Mouse (Mus musculus): Measurements from ENCODE around the gene Ppp6r3. TPM values are rescaled to one million over a fixed set of nuclear protein-coding genes. Genes with fewer than 3 reads are reported as not detected.
A peak's percentile ranks its signal among the peaks of the same experiment; 100 is the strongest.

Gene Ppp6r3
- polyA plus RNA-seq, 1 experiment from 2014 or later: 78.5 TPM

DNA sequence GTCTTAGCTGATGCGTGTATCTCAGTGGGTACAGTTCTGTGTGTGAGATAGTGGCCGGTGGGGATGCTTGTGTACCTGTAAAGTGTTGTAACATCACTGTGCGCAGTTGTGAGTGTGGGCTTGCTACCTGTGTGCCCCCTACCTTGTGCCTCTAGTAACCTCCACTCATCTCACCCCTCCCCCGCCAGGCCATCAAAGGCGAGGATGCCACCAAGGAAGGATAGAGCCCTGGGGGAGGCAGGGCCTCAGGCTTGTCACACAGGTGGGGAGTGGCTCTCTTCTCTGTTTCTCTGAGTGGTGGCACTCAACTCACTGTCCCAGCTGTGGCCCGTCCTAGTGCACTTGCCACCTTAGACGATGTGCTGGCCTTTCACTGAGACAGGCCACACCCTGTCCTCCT lies 144.5 kb downstream of the Ppp6r3 start:
- H3K4me3 ChIP-seq (ENCODE audit: low read depth, low read length): no peak overlapping the region
- no peak overlapping the region for H3K4me2 ChIP-seq (ENCODE audit: low read depth, severe bottlenecking)
- 59% methylated on average over 7 of the region's 7 CpGs for WGBS
- H3K36me3 ChIP-seq (ENCODE audit: control insufficient read depth, insufficient read depth, low read length): no peaks in the 10 kb centered on the region
- no peak overlapping the region for H3K9ac ChIP-seq (ENCODE audit: low read length)
- no peaks in the 10 kb centered on the region for H3K27me3 ChIP-seq (ENCODE audit: control insufficient read depth, insufficient read depth, low read length)
- H3K27ac ChIP-seq (replicated peaks; ENCODE audit: low read depth, low read length): no peak overlapping the region
- no peaks in the 10 kb centered on the region for H3K4me1 ChIP-seq (ENCODE audit: control insufficient read depth, insufficient read depth, low read length)
- no peaks in the 10 kb centered on the region; the same call in 1 of the 2 replicates for H3K9me3 ChIP-seq (ENCODE audit: control insufficient read depth, low read length)
- ATAC-seq (ENCODE audit: insufficient number of reproducible peaks, low FRiP score, low TSS enrichment, low read depth): no peak
- no peak for DNase-seq (ENCODE audit: low spot score)

DNA sequence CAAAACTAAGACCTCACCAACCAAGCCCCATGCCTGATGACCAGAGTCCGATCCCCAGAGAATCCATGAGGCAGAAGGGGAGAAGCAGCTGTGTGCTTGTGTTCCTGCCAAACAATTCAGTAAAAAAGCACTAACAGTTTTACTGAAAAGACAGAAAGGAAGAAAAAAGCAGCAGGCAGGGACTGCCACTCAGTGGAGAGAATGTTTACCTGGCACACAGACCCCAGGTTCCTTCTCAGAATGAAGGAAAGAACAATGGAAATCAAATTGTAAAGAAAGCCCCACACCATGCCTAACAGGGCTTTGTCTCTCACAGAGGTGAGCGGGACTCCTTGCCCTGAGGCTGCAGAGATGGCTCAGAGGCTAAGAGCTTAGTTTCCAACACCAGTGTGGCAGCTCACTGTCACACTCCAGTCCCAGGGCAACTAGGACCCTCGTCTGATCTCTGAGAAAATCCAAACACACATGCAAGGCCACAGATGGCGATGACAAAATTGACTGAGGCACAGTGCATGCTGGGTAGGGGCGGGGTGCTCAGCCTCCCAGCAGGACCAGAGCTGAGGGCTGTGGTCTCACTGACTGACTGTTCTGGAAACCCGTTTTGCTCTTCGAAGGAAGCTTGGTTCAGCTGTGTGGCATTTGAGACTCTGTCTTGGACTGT lies 146.3 kb downstream of the Ppp6r3 start:
- Histone ChIP-seq H3K36me3 (ENCODE audit: control insufficient read depth, insufficient read depth, low read length) (no peaks in the 10 kb centered on the region), H3K4me3 (ENCODE audit: low read depth, low read length) (no peak overlapping the region), H3K27ac (replicated peaks; ENCODE audit: low read depth, low read length) (no peak overlapping the region), H3K9me3 (ENCODE audit: control insufficient read depth, low read length) (no peaks in the 10 kb centered on the region; the same call in 1 of the 2 replicates), H3K4me2 (ENCODE audit: low read depth, severe bottlenecking) (no peak overlapping the region), H3K9ac (ENCODE audit: low read length) (no peak overlapping the region), H3K4me1 (ENCODE audit: control insufficient read depth, insufficient read depth, low read length) (no peaks in the 10 kb centered on the region), H3K27me3 (ENCODE audit: control insufficient read depth, insufficient read depth, low read length) (no peaks in the 10 kb centered on the region)
- 71% methylated on average over 7 of the region's 7 CpGs for WGBS
- DNase-seq (ENCODE audit: low spot score) (no peak), ATAC-seq (ENCODE audit: insufficient number of reproducible peaks, low FRiP score, low TSS enrichment, low read depth) (no peak)

DNA sequence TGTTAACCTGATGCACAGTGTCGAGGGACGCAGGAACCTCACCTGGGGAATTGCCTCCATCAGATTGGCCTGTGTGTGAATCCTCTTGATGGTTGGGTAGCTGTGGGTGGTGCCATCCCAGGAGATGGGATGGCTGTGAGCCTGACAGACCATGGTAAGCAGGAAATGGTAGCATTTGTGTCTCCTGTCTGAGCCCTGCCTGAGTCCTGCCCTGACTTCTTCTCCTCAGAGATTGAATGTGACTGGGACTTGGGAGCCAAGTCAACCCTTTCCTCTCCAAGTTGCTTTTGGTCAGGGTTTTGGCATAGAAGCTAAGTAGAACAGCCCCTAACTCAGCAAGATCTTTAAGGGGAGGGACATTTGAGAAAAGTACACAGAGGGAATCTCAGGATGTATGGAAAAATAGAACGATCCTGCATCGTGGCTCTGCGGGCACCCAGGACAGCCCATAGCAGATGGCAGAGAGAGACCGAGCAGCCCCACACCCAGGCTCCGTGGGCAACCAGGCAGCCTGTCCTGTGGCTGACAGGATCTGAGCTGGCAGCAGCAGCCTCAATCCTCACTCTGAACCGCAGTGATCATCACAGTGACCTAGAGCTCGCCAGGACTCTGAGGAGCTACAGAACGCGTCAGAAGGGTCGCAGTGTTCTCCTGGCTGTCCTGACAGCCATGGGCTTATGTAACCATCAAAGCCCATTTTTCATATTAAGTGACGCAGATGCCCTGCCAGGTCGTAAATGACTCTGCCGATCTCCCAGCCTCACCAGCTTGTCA lies 147.3 kb downstream of the Ppp6r3 start:
- no peak for ATAC-seq (ENCODE audit: insufficient number of reproducible peaks, low FRiP score, low TSS enrichment, low read depth)
- H3K27me3 ChIP-seq (ENCODE audit: control insufficient read depth, insufficient read depth, low read length): no peaks in the 10 kb centered on the region
- H3K27ac ChIP-seq (replicated peaks; ENCODE audit: low read depth, low read length): no peak overlapping the region
- no peaks in the 10 kb centered on the region for H3K4me1 ChIP-seq (ENCODE audit: control insufficient read depth, insufficient read depth, low read length)
- H3K4me2 ChIP-seq (ENCODE audit: low read depth, severe bottlenecking): no peak overlapping the region
- no peak overlapping the region for H3K9ac ChIP-seq (ENCODE audit: low read length)
- H3K36me3 ChIP-seq (ENCODE audit: control insufficient read depth, insufficient read depth, low read length): no peaks in the 10 kb centered on the region
- WGBS: 70% methylated on average over 15 of the region's 15 CpGs
- no peak overlapping the region for H3K4me3 ChIP-seq (ENCODE audit: low read depth, low read length)
- no peaks in the 10 kb centered on the region; the same call in 1 of the 2 replicates for H3K9me3 ChIP-seq (ENCODE audit: control insufficient read depth, low read length)
- DNase-seq (ENCODE audit: low spot score): no peak

DNA sequence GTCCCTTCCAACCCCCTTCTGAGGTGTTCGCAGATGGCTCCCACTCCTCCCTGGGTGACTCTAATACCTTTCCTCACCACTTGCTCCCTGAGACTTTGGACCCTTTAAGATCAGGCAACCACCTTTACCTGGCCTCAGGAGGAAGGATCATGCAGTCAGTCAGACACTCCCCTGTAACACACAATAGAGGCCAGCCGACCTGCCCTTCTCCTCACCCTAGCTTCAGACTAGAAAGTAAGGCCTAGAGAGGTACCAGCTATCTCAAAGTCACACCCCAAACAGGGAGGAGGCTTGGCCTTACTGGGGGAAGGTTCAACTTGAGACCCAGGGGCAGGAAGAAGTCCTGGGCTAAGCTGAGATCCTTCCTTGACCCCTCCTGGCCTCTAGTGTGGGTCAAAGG lies 151.3 kb downstream of the Ppp6r3 start:
- H3K9ac ChIP-seq (ENCODE audit: low read length): no peak overlapping the region
- H3K9me3 ChIP-seq (ENCODE audit: control insufficient read depth, low read length): no peaks in the 10 kb centered on the region
- no peak for ATAC-seq (ENCODE audit: insufficient number of reproducible peaks, low FRiP score, low TSS enrichment, low read depth)
- no peaks in the 10 kb centered on the region for H3K27me3 ChIP-seq (ENCODE audit: control insufficient read depth, insufficient read depth, low read length)
- no peak for DNase-seq (ENCODE audit: low spot score)
- H3K4me1 ChIP-seq (ENCODE audit: control insufficient read depth, insufficient read depth, low read length): no peaks in the 10 kb centered on the region
- WGBS: 36% methylated on average over 2 of the region's 2 CpGs
- no peak overlapping the region for H3K4me3 ChIP-seq (ENCODE audit: low read depth, low read length)
- H3K27ac ChIP-seq (replicated peaks; ENCODE audit: low read depth, low read length): no peak overlapping the region
- H3K4me2 ChIP-seq (ENCODE audit: low read depth, severe bottlenecking): no peak overlapping the region
- no peaks in the 10 kb centered on the region for H3K36me3 ChIP-seq (ENCODE audit: control insufficient read depth, insufficient read depth, low read length)

DNA sequence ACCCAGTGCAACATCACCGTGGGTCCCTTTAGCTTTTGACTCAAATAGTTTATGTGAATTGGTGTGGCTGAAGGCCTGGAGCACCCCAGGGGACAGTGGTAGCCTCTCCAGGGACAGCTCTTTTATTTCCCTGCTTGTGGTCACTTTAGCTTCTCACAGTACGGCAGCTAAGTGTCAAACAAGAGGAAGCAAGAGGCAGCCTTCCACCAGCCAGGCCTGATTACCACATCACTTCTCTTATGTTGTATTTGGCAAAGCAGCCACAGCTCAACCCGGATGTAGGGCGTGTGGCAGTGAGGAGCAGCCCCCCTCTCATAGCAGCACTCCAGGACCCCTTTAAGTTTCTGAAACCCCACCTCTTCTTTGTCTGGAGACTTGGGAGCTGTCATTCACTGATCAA lies 152.6 kb downstream of the Ppp6r3 start:
- H3K4me1 ChIP-seq (ENCODE audit: control insufficient read depth, insufficient read depth, low read length): no peaks in the 10 kb centered on the region
- no peaks in the 10 kb centered on the region for H3K27me3 ChIP-seq (ENCODE audit: control insufficient read depth, insufficient read depth, low read length)
- ATAC-seq (ENCODE audit: insufficient number of reproducible peaks, low FRiP score, low TSS enrichment, low read depth) (no peak), DNase-seq (ENCODE audit: low spot score) (no peak)
- no peaks in the 10 kb centered on the region for H3K9me3 ChIP-seq (ENCODE audit: control insufficient read depth, low read length)
- 56% methylated on average over 4 of the region's 4 CpGs for WGBS
- H3K4me3 ChIP-seq (ENCODE audit: low read depth, low read length): no peak overlapping the region
- H3K27ac ChIP-seq (replicated peaks; ENCODE audit: low read depth, low read length): no peak overlapping the region
- H3K4me2 ChIP-seq (ENCODE audit: low read depth, severe bottlenecking): no peak overlapping the region
- H3K9ac ChIP-seq (ENCODE audit: low read length): no peak overlapping the region
- no peaks in the 10 kb centered on the region for H3K36me3 ChIP-seq (ENCODE audit: control insufficient read depth, insufficient read depth, low read length)

DNA sequence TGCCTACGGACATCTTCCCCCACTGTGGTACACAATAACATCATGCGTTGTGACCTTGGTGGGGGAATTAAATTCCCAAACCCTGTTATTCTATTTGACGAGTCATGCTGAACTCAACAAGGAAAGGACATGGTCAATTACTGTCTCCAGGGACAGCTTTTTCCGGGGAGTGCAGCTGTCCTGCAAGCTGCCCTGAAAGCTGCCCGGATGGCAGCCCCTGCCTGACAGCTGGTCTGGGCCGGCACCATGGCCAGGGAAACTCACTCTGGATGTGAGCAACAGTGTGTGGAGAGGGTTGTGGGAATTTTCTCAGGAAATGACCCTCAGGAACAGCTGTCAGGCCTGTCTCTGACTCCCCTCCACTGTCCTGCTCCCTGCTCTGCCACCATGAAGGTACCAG lies 153.1 kb downstream of the Ppp6r3 start:
- WGBS: 73% methylated on average over 6 of the region's 6 CpGs

DNA sequence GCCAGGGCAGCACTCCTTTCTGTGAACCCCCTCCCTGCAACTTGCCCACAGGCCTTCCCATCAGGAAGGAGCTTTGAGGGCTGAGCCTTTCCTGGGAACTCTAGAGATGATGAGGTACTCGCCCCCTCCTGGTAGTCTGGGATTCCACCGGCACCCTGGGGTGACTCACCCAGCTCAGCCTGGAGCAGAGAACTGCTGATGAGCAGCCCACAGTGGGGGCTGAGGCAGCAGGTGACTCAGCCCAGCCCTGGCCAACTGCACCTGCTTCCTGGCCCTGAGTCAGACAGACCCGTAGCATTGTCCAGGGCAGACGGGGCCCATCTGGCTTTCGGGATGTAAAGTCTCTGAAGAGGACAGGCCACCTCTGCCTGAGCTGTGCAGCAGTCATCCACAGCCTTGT lies 156.3 kb downstream of the Ppp6r3 start:
- ATAC-seq (ENCODE audit: insufficient number of reproducible peaks, low FRiP score, low TSS enrichment, low read depth) (no peak), DNase-seq (ENCODE audit: low spot score) (no peak)
- H3K27me3 ChIP-seq (ENCODE audit: control insufficient read depth, insufficient read depth, low read length): peaks cover 13% of the 10 kb centered on the region
- H3K4me1 ChIP-seq (ENCODE audit: control insufficient read depth, insufficient read depth, low read length): no peaks in the 10 kb centered on the region
- H3K36me3 ChIP-seq (ENCODE audit: control insufficient read depth, insufficient read depth, low read length): no peaks in the 10 kb centered on the region
- WGBS: 68% methylated on average over 5 of the region's 5 CpGs
- no peak overlapping the region for H3K4me2 ChIP-seq (ENCODE audit: low read depth, severe bottlenecking)
- H3K9ac ChIP-seq (ENCODE audit: low read length): no peak overlapping the region
- H3K4me3 ChIP-seq (ENCODE audit: low read depth, low read length): no peak overlapping the region
- no peak overlapping the region for H3K27ac ChIP-seq (replicated peaks; ENCODE audit: low read depth, low read length)
- no peaks in the 10 kb centered on the region for H3K9me3 ChIP-seq (ENCODE audit: control insufficient read depth, low read length)

More for the DNA sequence above, 153.1 kb downstream of the Ppp6r3 start:
- no peak overlapping the region for H3K4me2 ChIP-seq (ENCODE audit: low read depth, severe bottlenecking)
- H3K27ac ChIP-seq (replicated peaks; ENCODE audit: low read depth, low read length): no peak overlapping the region
- DNase-seq (ENCODE audit: low spot score) (no peak), ATAC-seq (ENCODE audit: insufficient number of reproducible peaks, low FRiP score, low TSS enrichment, low read depth) (no peak)
- H3K4me1 ChIP-seq (ENCODE audit: control insufficient read depth, insufficient read depth, low read length): no peaks in the 10 kb centered on the region
- H3K4me3 ChIP-seq (ENCODE audit: low read depth, low read length): no peak overlapping the region
- H3K36me3 ChIP-seq (ENCODE audit: control insufficient read depth, insufficient read depth, low read length): no peaks in the 10 kb centered on the region
- H3K9ac ChIP-seq (ENCODE audit: low read length): no peak overlapping the region
- H3K27me3 ChIP-seq (ENCODE audit: control insufficient read depth, insufficient read depth, low read length): no peaks in the 10 kb centered on the region
- H3K9me3 ChIP-seq (ENCODE audit: control insufficient read depth, low read length): no peaks in the 10 kb centered on the region

DNA sequence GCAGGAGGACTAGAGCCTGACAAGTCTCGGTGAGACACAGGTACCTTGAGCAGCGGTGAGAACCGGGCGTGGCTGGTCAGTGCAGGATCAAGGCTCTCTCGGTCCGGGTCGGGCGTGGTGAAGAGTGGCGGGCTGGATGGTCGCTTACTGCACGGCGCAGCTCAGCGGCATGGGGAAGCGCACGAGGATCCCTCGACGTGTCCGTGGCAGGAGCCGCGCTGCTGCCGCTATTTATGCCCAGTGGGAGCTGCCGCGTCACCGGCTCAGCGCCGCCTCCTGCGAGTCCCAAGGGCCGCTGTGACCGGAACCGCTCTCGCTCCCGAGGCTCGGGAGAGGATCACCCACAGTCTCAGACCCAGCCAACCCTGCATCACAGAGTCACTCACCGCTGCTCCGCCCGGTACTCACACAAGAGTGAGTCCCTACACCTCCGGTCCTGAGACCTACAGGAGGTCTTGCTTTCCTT lies 161.2 kb downstream of the Ppp6r3 start, which contains the start of gene Gal:
Gal (minus strand) TSS at position 277 of the 466 bp plus-strand sequence.
- H3K27ac ChIP-seq (replicated peaks; ENCODE audit: low read depth, low read length): no peak within 1 kb of the TSS
- ATAC-seq (ENCODE audit: insufficient number of reproducible peaks, low FRiP score, low TSS enrichment, low read depth): no peak
- no peaks in the 10 kb centered on the region for H3K36me3 ChIP-seq (ENCODE audit: control insufficient read depth, insufficient read depth, low read length)
- no peaks in the 10 kb centered on the region for H3K4me1 ChIP-seq (ENCODE audit: control insufficient read depth, insufficient read depth, low read length)
- H3K9ac ChIP-seq (ENCODE audit: low read length): peak within 1 kb of the TSS; percentile 2; the same call in 1 of the 2 replicates
- H3K4me3 ChIP-seq (ENCODE audit: low read depth, low read length): peak within 1 kb of the TSS; percentile 30
- peak within 1 kb of the TSS; percentile 66 for H3K4me2 ChIP-seq (ENCODE audit: low read depth, severe bottlenecking)
- WGBS: under 1% methylated on average over 37 of the region's 37 CpGs
- H3K27me3 ChIP-seq (ENCODE audit: control insufficient read depth, insufficient read depth, low read length): peaks cover 22% of the 10 kb centered on the region
- DNase-seq (ENCODE audit: low spot score): peak; percentile 28
- no peaks in the 10 kb centered on the region for H3K9me3 ChIP-seq (ENCODE audit: control insufficient read depth, low read length)

Data from limb, embryonic 11.5 days (tissue).